Mouse (Mus musculus) thymus, adult 2 months (tissue): ENCODE data around the gene Olfr432. TPM values are rescaled to one million over a fixed set of nuclear protein-coding genes. Genes with fewer than 3 reads are reported as not detected.

ENCODE experiments used
- DNase-seq: peaks from one replicate; pipeline ENCODE4 v3.0.0; 2021
- H3K27ac ChIP-seq: fragments of 200-500 bp; 2 replicates; pipeline ENCODE4 v1.5.1; 2012; ENCODE audit warnings: low read length, control low read depth; ENCODE audit not compliant: control insufficient read depth, insufficient read depth
- H3K27me3 ChIP-seq: fragments of 200-500 bp; 2 replicates; pipeline ENCODE4 v1.6.1; 2012; ENCODE audit warnings: mild to moderate bottlenecking, low read length, moderate library complexity, mixed read lengths; ENCODE audit not compliant: control insufficient read depth, insufficient read depth
- H3K36me3 ChIP-seq: fragments of 200-500 bp; 2 replicates; pipeline ENCODE4 v1.6.1; 2012; ENCODE audit warnings: mild to moderate bottlenecking, low read length, moderate library complexity; ENCODE audit not compliant: control insufficient read depth, insufficient read depth
- H3K4me1 ChIP-seq: fragments of 200-500 bp; replicated peaks from 2 replicates; pipeline ENCODE4 v1.6.1; 2012; ENCODE audit warnings: low read length; ENCODE audit not compliant: control insufficient read depth, insufficient read depth
- H3K4me3 ChIP-seq: fragments of 200-500 bp; 2 replicates; pipeline ENCODE4 v1.5.1; 2012; ENCODE audit warnings: mild to moderate bottlenecking, low read length, control low read depth, moderate library complexity; ENCODE audit not compliant: control insufficient read depth, insufficient read depth
- CTCF ChIP-seq: fragments of 200-500 bp; IDR thresholded peaks from 2 replicates; pipeline ENCODE4 v1.5.1; 2012; ENCODE audit warnings: mild to moderate bottlenecking, control low read depth, low read length, moderate library complexity, borderline replicate concordance; ENCODE audit not compliant: control insufficient read depth, poor library complexity, insufficient read depth; ENCODE audit errors: extremely low read depth
- POLR2A ChIP-seq: fragments of 200-500 bp; IDR thresholded peaks from 2 replicates; pipeline ENCODE4 v1.6.1; 2012; ENCODE audit warnings: mild to moderate bottlenecking, low read length, control low read depth, moderate library complexity; ENCODE audit not compliant: control insufficient read depth, poor library complexity, insufficient read depth; ENCODE audit errors: extremely low read depth
- WGBS: fragments of 180-500 bp; shearing (Covaris S2); methylation state at CpG from one replicate; pipeline ENCODE4 v1.1.7; 2018; 5-methylcytosine and 5-hydroxymethylcytosine counted together
- polyA plus RNA-seq: library from polyadenylated mRNA; depleted of rRNA; stranded (reverse); fragments of >200 nt; gene quantifications from 2 replicates; pipeline ENCODE4 v1.2.3, GENCODE M21; 2012; rRNA removed

Gene Olfr432
- polyA plus RNA-seq, 1 experiment = 0.71 TPM

- H3K4me1 ChIP-seq = 0 out of 2 replicates have a peak, but pooled peaks cover 2% of the 10 kb centered on the region
- TF ChIP-seq POLR2A (no peak), CTCF (no peak)
- H3K4me3 ChIP-seq = no peak overlapping the region
- H3K27ac ChIP-seq = no peak overlapping the region
- H3K27me3 ChIP-seq = no peaks in the 10 kb centered on the region
- H3K36me3 ChIP-seq = no peaks in the 10 kb centered on the region
- 63% methylated on average over 2 of the region's 2 CpGs for WGBS
- no peak for DNase-seq
Measured at GRCm38 (mm10) chr1:174055248-174055647, 6.2 kb downstream of the Olfr432 start.

GRCm38 (mm10) chr1:174066305-174066704 lies 17.3 kb downstream of the Olfr432 start, which contains the start of gene Olfr430:
Olfr430 (plus strand) TSS chr1:174066605.
- Histone ChIP-seq H3K4me3 (no peak within 1 kb of the TSS), H3K36me3 (no peaks in the 10 kb centered on the region), H3K4me1 (no peaks in the 10 kb centered on the region), H3K27me3 (no peaks in the 10 kb centered on the region), H3K27ac (no peak within 1 kb of the TSS)
- WGBS = 95% methylated on average over 3 of the region's 3 CpGs
- no peak for DNase-seq
- TF ChIP-seq POLR2A (no peak), CTCF (no peak)

GRCm38 (mm10) chr1:174084031-174084430 lies 35.0 kb downstream of the Olfr432 start, which contains the start of gene Olfr429:
Olfr429 (plus strand) TSS chr1:174084331.
- TF ChIP-seq CTCF (no peak), POLR2A (no peak)
- H3K4me3 ChIP-seq = no peak within 1 kb of the TSS
- no peaks in the 10 kb centered on the region for H3K36me3 ChIP-seq
- no peaks in the 10 kb centered on the region for H3K4me1 ChIP-seq
- H3K27ac ChIP-seq = no peak within 1 kb of the TSS
- DNase-seq = no peak
- 96% methylated on average over 2 of the region's 2 CpGs for WGBS
- H3K27me3 ChIP-seq = no peaks in the 10 kb centered on the region

- no peaks in the 10 kb centered on the region for H3K36me3 ChIP-seq
- no peak for DNase-seq
- no peak for TF ChIP-seq CTCF
- no peak for TF ChIP-seq POLR2A
- WGBS = 98% methylated on average over 1 of the region's 1 CpGs
- H3K27ac ChIP-seq = no peak within 1 kb of the TSS
- H3K4me3 ChIP-seq = no peak within 1 kb of the TSS
- H3K4me1 ChIP-seq = no peaks in the 10 kb centered on the region
- H3K27me3 ChIP-seq = no peaks in the 10 kb centered on the region
Measured at GRCm38 (mm10) chr1:174096591-174096990, 47.6 kb downstream of the Olfr432 start, which contains the start of gene Olfr427. Olfr427 (plus strand) TSS chr1:174096891.

- 74% methylated on average over 2 of the region's 2 CpGs for WGBS
- no peak for TF ChIP-seq CTCF
- no peak for TF ChIP-seq POLR2A
- no peak overlapping the region for H3K27ac ChIP-seq
- H3K27me3 ChIP-seq = no peaks in the 10 kb centered on the region
- no peak for DNase-seq
- no peaks in the 10 kb centered on the region for H3K4me1 ChIP-seq
- H3K4me3 ChIP-seq = no peak overlapping the region
- H3K36me3 ChIP-seq = no peaks in the 10 kb centered on the region
Measured at GRCm38 (mm10) chr1:174103735-174104134, 54.7 kb downstream of the Olfr432 start.

Other genes with a start within 250 kb of the Olfr432 start
- gene Ifi211, start 136.2 kb upstream of the Olfr432 start, polyA plus RNA-seq = 2.2 and 2.8 TPM in 2 replicates
- gene Mndal, start 106.7 kb upstream of the Olfr432 start, polyA plus RNA-seq = 12.3 and 14.5 TPM in 2 replicates
- gene Ifi203, start 106.5 kb upstream of the Olfr432 start, polyA plus RNA-seq = 19.0 and 27.7 TPM in 2 replicates
- gene Ifi202b, start 66.5 kb upstream of the Olfr432 start, polyA plus RNA-seq = 0.06 and 0.40 TPM in 2 replicates
- gene Ifi205, start 17.4 kb upstream of the Olfr432 start, polyA plus RNA-seq = 1.2 and 2.7 TPM in 2 replicates
- gene Olfr433, start 8.5 kb upstream of the Olfr432 start, polyA plus RNA-seq = 0.61 and 0.89 TPM in 2 replicates
- not detected in 2 replicates for gene Olfr430, start 17.4 kb downstream of the Olfr432 start, polyA plus RNA-seq
- gene Olfr429, start 35.1 kb downstream of the Olfr432 start, polyA plus RNA-seq = not detected in 2 replicates
- not detected in 2 replicates for gene Olfr427, start 47.7 kb downstream of the Olfr432 start, polyA plus RNA-seq
- not detected in 2 replicates for gene Olfr231, start 72.0 kb downstream of the Olfr432 start, polyA plus RNA-seq
- gene Olfr424, start 82.3 kb downstream of the Olfr432 start, polyA plus RNA-seq = 0.11 TPM in 1 of 2 replicates, not detected in the other
- gene Olfr420, start 106.4 kb downstream of the Olfr432 start, polyA plus RNA-seq = not detected in 2 replicates
- 0.01 and 0.08 TPM in 2 replicates for gene Spta1, start 123.6 kb downstream of the Olfr432 start, polyA plus RNA-seq
- not detected in 2 replicates for gene Olfr419, start 202.9 kb downstream of the Olfr432 start, polyA plus RNA-seq